Mouse (Mus musculus) liver, embryonic 11.5 days (tissue): ENCODE data around the gene Zdhhc17. TPM values are rescaled to one million over a fixed set of nuclear protein-coding genes. Genes with fewer than 3 reads are reported as not detected.

Experiments used
- ATAC-seq: fragments of 200-750 bp; cut with Nextera tagmentation; replicated peaks from 2 replicates; pipeline ENCODE4 v1.8.0; 2017; ENCODE audit warnings: moderate number of reproducible peaks, mild to moderate bottlenecking, moderate TSS enrichment, moderate library complexity; ENCODE audit not compliant: low FRiP score
- DNase-seq: peaks from one replicate; pipeline ENCODE4 v3.0.0-alpha.2; 2017; ENCODE audit warnings: low spot score
- H3K27ac ChIP-seq: fragments of 300-500 bp; sonication (generic); 2 replicates; pipeline ENCODE4 v1.5.1; 2014; ENCODE audit warnings: mild to moderate bottlenecking, low read depth, low read length, control low read depth
- H3K27me3 ChIP-seq: fragments of 300-500 bp; sonication (generic); replicated peaks from 2 replicates; pipeline ENCODE4 v1.6.1; 2014; ENCODE audit warnings: low read length, mixed read lengths; ENCODE audit not compliant: control insufficient read depth, insufficient read depth
- H3K36me3 ChIP-seq: fragments of 300-500 bp; sonication (generic); 2 replicates; pipeline ENCODE4 v1.6.1; 2014; ENCODE audit warnings: mild to moderate bottlenecking, low read length, moderate library complexity, mixed read lengths; ENCODE audit not compliant: control insufficient read depth, insufficient read depth
- H3K4me1 ChIP-seq: fragments of 300-500 bp; sonication (generic); replicated peaks from 2 replicates; pipeline ENCODE4 v1.6.1; 2014; ENCODE audit warnings: low read length, mixed read lengths; ENCODE audit not compliant: control insufficient read depth, insufficient read depth
- H3K4me2 ChIP-seq: fragments of 300-500 bp; sonication (generic); 2 replicates; pipeline ENCODE4 v1.6.1; 2014; ENCODE audit warnings: mild to moderate bottlenecking, control low read depth, moderate library complexity
- H3K4me3 ChIP-seq: fragments of 300-500 bp; sonication (generic); 2 replicates; pipeline ENCODE4 v1.5.1; 2014; ENCODE audit warnings: low read depth, low read length, control low read depth
- H3K9ac ChIP-seq: fragments of 300-500 bp; sonication (generic); 2 replicates; pipeline ENCODE4 v1.6.1; 2014; ENCODE audit warnings: low read depth, low read length, control low read depth
- H3K9me3 ChIP-seq: fragments of 300-500 bp; sonication (generic); 2 replicates; pipeline ENCODE4 v1.6.1; 2016; ENCODE audit warnings: low read length, inconsistent platforms, mixed read lengths; ENCODE audit not compliant: control insufficient read depth
- WGBS: fragments of 180-500 bp; shearing (Covaris S2); extraction: QIAGEN DNeasy Blood & Tissue Kit; methylation state at CpG from one replicate; pipeline ENCODE4 v1.1.7; 2014; 5-methylcytosine and 5-hydroxymethylcytosine counted together
- polyA plus RNA-seq: library from polyadenylated mRNA; unstranded; fragments of >200 nt; fragmentation: Nextera tagmentation; extraction: Ambion mirVana; gene quantifications from 2 replicates; pipeline ENCODE4 v1.2.1, GENCODE M21; 2014

Gene Zdhhc17
- polyA plus RNA-seq, 1 experiment from 2014 or later = 14.7 TPM

DNA sequence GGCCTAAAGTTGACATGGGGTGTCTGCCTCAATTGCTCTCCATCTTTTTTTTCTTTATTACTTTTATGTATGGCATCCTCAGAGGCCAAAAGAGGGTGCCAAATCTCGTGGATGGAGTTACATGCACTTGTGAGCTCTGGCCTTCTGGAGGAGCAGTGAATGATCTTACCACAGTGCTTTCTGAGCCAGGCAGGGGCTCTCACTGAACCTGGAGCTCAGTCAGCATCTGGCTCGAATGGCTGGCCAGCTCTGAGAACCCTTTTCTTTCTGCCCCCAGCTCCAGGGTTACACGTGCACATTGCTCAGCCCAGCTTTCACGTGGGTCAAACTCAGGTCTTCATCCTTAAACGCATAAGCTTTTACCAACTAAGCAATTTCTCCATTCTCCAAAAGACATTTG lies 16.7 kb downstream of the Zdhhc17 start:
- Histone ChIP-seq H3K27me3 (no peaks in the 10 kb centered on the region), H3K4me2 (no peak overlapping the region), H3K4me3 (no peak overlapping the region), H3K4me1 (peaks cover 23% of the 10 kb centered on the region), H3K9me3 (no peaks in the 10 kb centered on the region), H3K27ac (no peak overlapping the region), H3K36me3 (no peaks in the 10 kb centered on the region), H3K9ac (no peak overlapping the region)
- ATAC-seq = no peak
- no peak for DNase-seq
- WGBS = 72% methylated on average over 5 of the region's 5 CpGs

- Histone ChIP-seq H3K27me3 (no peaks in the 10 kb centered on the region), H3K9ac (no peak overlapping the region), H3K27ac (0 out of 2 replicates have a peak overlapping the region, but pooled peaks have one; percentile 32), H3K36me3 (no peaks in the 10 kb centered on the region), H3K9me3 (no peaks in the 10 kb centered on the region), H3K4me3 (no peak overlapping the region), H3K4me2 (peak overlapping the region; percentile 41), H3K4me1 (peaks cover 23% of the 10 kb centered on the region)
- DNase-seq (no peak), ATAC-seq (peak; percentile 71)
- WGBS = 30% methylated on average over 9 of the region's 9 CpGs
These were observed 17.9 kb downstream of the Zdhhc17 start for GRCm38 (mm10) chr10:110992047-110992431.

- H3K4me2 ChIP-seq = peak overlapping the region; percentile 41
- 0 out of 2 replicates have a peak overlapping the region, but pooled peaks have one; percentile 32 for H3K27ac ChIP-seq
- H3K4me3 ChIP-seq = no peak overlapping the region
- no peak overlapping the region for H3K9ac ChIP-seq
- no peaks in the 10 kb centered on the region for H3K27me3 ChIP-seq
- 52% methylated on average over 6 of the region's 6 CpGs for WGBS
- ATAC-seq (peak; percentile 37), DNase-seq (no peak)
- H3K9me3 ChIP-seq = no peaks in the 10 kb centered on the region
- H3K4me1 ChIP-seq = peaks cover 20% of the 10 kb centered on the region
- no peaks in the 10 kb centered on the region for H3K36me3 ChIP-seq
These were observed 18.5 kb downstream of the Zdhhc17 start for GRCm38 (mm10) chr10:110991307-110992046.

DNA sequence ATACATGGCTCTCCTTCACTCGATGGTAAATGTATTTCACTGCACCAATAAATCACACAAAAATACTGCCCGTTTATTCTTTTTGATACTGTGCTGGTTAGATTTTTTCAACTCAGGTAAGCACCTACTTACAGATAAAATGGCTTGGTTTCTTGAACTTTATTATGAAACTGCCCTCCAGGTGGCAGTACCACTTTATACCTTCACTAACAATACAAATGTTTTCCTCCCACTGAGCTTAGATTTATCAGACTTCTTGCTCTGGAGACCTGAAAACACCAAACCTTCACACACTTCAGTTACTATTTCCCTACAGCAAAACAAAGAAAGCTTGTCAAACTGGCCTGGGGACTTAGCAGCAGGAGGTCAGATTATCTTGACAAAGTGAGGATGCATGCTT lies 20.2 kb downstream of the Zdhhc17 start:
- no peak for ATAC-seq
- Histone ChIP-seq H3K27ac (no peak overlapping the region), H3K9me3 (no peaks in the 10 kb centered on the region), H3K4me1 (peaks cover 20% of the 10 kb centered on the region), H3K27me3 (no peaks in the 10 kb centered on the region), H3K4me2 (no peak overlapping the region), H3K4me3 (no peak overlapping the region), H3K36me3 (no peaks in the 10 kb centered on the region), H3K9ac (no peak overlapping the region)
- no peak for DNase-seq
- 57% methylated on average over 2 of the region's 2 CpGs for WGBS

GRCm38 (mm10) chr10:110986682-110987081 lies 23.3 kb downstream of the Zdhhc17 start:
- Histone ChIP-seq H3K27ac (no peak overlapping the region), H3K27me3 (no peaks in the 10 kb centered on the region), H3K9me3 (no peaks in the 10 kb centered on the region), H3K36me3 (0 out of 2 replicates have a peak, but pooled peaks cover 2% of the 10 kb centered on the region), H3K9ac (no peak overlapping the region), H3K4me1 (peaks cover 9% of the 10 kb centered on the region), H3K4me2 (no peak overlapping the region), H3K4me3 (no peak overlapping the region)
- ATAC-seq (no peak), DNase-seq (no peak)
- WGBS = 82% methylated on average over 17 of the region's 17 CpGs

GRCm38 (mm10) chr10:110982771-110983170 lies 27.2 kb downstream of the Zdhhc17 start:
- Histone ChIP-seq H3K9ac (no peak overlapping the region), H3K4me3 (no peak overlapping the region), H3K4me1 (no peaks in the 10 kb centered on the region; the same call in 1 of the 2 replicates), H3K36me3 (peaks cover 5% of the 10 kb centered on the region; the same call in 1 of the 2 replicates), H3K27ac (no peak overlapping the region), H3K9me3 (no peaks in the 10 kb centered on the region), H3K27me3 (no peaks in the 10 kb centered on the region), H3K4me2 (no peak overlapping the region)
- WGBS = 83% methylated on average over 4 of the region's 4 CpGs
- no peak for DNase-seq
- ATAC-seq = no peak

- H3K4me1 ChIP-seq = no peaks in the 10 kb centered on the region; the same call in 1 of the 2 replicates
- H3K9ac ChIP-seq = no peak overlapping the region
- no peak overlapping the region for H3K4me2 ChIP-seq
- H3K27ac ChIP-seq = no peak overlapping the region
- peaks cover 5% of the 10 kb centered on the region; the same call in 1 of the 2 replicates for H3K36me3 ChIP-seq
- WGBS = 84% methylated on average over 6 of the region's 6 CpGs
- no peaks in the 10 kb centered on the region for H3K27me3 ChIP-seq
- H3K9me3 ChIP-seq = no peaks in the 10 kb centered on the region
- 0 out of 2 replicates have a peak, but pooled peaks have one; percentile 16 for ATAC-seq
- H3K4me3 ChIP-seq = no peak overlapping the region
- DNase-seq = no peak
These were observed 29.5 kb downstream of the Zdhhc17 start for GRCm38 (mm10) chr10:110980441-110980840.

DNA sequence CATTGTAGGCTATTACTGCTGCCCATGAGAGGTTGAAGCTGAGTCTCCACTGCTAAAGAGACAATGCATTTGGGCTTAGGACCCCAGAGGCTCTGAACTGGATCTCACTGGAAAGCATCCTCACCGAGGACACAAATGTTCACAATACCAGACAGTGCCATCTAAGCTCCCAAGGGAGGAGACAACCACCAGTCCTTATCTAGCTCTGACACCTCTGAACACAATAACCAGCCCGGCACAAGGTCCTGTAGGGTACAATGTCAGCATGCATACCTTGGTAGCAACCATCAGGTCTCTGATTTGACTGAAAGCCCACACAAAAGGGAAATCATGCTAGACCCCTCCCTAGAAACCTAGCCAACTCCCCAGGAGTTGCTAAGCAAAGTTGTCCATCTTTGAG lies 30.5 kb downstream of the Zdhhc17 start:
- Histone ChIP-seq H3K9me3 (no peaks in the 10 kb centered on the region), H3K27me3 (no peaks in the 10 kb centered on the region), H3K27ac (no peak overlapping the region), H3K4me1 (no peaks in the 10 kb centered on the region; the same call in 1 of the 2 replicates), H3K9ac (no peak overlapping the region), H3K4me2 (no peak overlapping the region), H3K36me3 (peaks cover 5% of the 10 kb centered on the region; the same call in 1 of the 2 replicates), H3K4me3 (no peak overlapping the region)
- 0 out of 2 replicates have a peak, but pooled peaks have one; percentile 51 for ATAC-seq
- DNase-seq = no peak
- WGBS = 62% methylated on average over 2 of the region's 2 CpGs

DNA sequence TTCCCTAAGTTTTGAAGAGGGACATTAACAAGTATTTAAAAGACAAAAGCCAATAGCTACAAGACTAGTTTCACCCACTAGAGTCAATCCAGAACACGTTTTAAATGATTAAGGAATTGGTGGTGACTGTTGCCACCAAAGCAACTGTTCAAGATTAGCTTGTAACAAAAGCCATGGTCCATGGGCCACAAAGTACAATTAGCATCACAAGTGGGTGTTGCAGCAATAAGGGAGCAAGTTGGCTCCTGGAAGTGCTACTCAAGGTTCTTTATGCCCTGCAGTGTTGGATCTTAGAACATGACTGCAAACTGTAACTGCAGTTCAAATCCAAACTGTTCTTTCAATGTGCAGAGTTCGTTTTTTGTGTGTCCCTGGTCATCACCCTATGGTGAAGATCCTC lies 32.6 kb downstream of the Zdhhc17 start:
- no peak overlapping the region for H3K27ac ChIP-seq
- H3K4me3 ChIP-seq = no peak overlapping the region
- no peak overlapping the region for H3K9ac ChIP-seq
- H3K36me3 ChIP-seq = peaks cover 3% of the 10 kb centered on the region; the same call in 1 of the 2 replicates
- no peaks in the 10 kb centered on the region; the same call in 1 of the 2 replicates for H3K4me1 ChIP-seq
- H3K9me3 ChIP-seq = no peaks in the 10 kb centered on the region
- no peaks in the 10 kb centered on the region for H3K27me3 ChIP-seq
- ATAC-seq = no peak
- 53% methylated on average over 2 of the region's 2 CpGs for WGBS
- no peak overlapping the region for H3K4me2 ChIP-seq
- DNase-seq = no peak
